Mouse (Mus musculus) subcutaneous adipose tissue, adult 2 months (tissue): ENCODE results near the gene Zfp865. TPM values are rescaled to one million over a fixed set of nuclear protein-coding genes. Genes with fewer than 3 reads are reported as not detected.

ENCODE experiments used
- polyA plus RNA-seq: library from polyadenylated mRNA; depleted of rRNA; stranded (reverse); fragments of >200 nt; gene quantifications from 2 replicates; pipeline ENCODE4 v1.2.3, GENCODE M21; 2012; ENCODE audit warnings: low replicate concordance; rRNA removed

Zfp865 gene
- polyA plus RNA-seq: 24.3 and 43.2 TPM in 2 replicates

GRCm38 (mm10) chr7:5020000-5020681 lies at the start of gene Zfp865, which contains the start of gene Ccdc106:
TSS of gene Zfp865 (plus strand) at chr7:5020376.
TSS of gene Ccdc106 (plus strand) at chr7:5020553.

GRCm38 (mm10) chr7:4971068-4971467 lies 49.1 kb upstream of the Zfp865 start, which contains the start of gene Sbk3:
TSS of gene Sbk3 (minus strand) at chr7:4971168.

GRCm38 (mm10) chr7:4996003-4996895 lies 23.9 kb upstream of the Zfp865 start, which contains the start of gene Zfp579:
TSS of gene Zfp579 (minus strand) at chr7:4996158.

GRCm38 (mm10) chr7:5014251-5015117 lies 5.7 kb upstream of the Zfp865 start, which contains the start of the genes Zfp524 and Fiz1:
TSS of gene Zfp524 (plus strand) at chr7:5014415.
TSS of gene Fiz1 (minus strand) at chr7:5014697.

GRCm38 (mm10) chr7:5015118-5016001 lies 4.8 kb upstream of the Zfp865 start, which contains the start of gene Gm44973:
TSS of gene Gm44973 (plus strand) at chr7:5015496.

GRCm38 (mm10) chr7:5033818-5034217 lies 13.6 kb downstream of the Zfp865 start, which contains the start of gene 4632433K11Rik:
TSS of gene 4632433K11Rik (plus strand) at chr7:5034118.

GRCm38 (mm10) chr7:5038109-5038732 lies 18.0 kb downstream of the Zfp865 start, which contains the start of gene Zfp784:
TSS of gene Zfp784 (minus strand) at chr7:5038446.

GRCm38 (mm10) chr7:5051193-5052192 lies 31.3 kb downstream of the Zfp865 start, which contains the start of gene Zfp580:
TSS of gene Zfp580 (plus strand) at chr7:5051538.

GRCm38 (mm10) chr7:5061774-5062359 lies 41.7 kb downstream of the Zfp865 start, which contains the start of gene U2af2:
TSS of gene U2af2 (plus strand) at chr7:5062143.

GRCm38 (mm10) chr7:5080010-5080751 lies 60.0 kb downstream of the Zfp865 start, which contains the start of gene Epn1:
TSS of gene Epn1 (plus strand) at chr7:5080235.

Other genes starting within 250 kb of the Zfp865 start
- not detected in 2 replicates for gene Fam71e2, start 249.1 kb upstream of the Zfp865 start, polyA plus RNA-seq
- 0.11 and 0.45 TPM in 2 replicates for gene Il11, start 237.5 kb upstream of the Zfp865 start, polyA plus RNA-seq
- gene Tmem190, start 237.4 kb upstream of the Zfp865 start, polyA plus RNA-seq: not detected in 2 replicates
- 13.9 and 33.7 TPM in 2 replicates for gene Tmem238, start 230.7 kb upstream of the Zfp865 start, polyA plus RNA-seq
- 303 and 400 TPM in 2 replicates for gene Rpl28, start 227.5 kb upstream of the Zfp865 start, polyA plus RNA-seq
- 249 and 346 TPM in 2 replicates for gene Ube2s, start 207.8 kb upstream of the Zfp865 start, polyA plus RNA-seq
- 0.04 and 0.87 TPM in 2 replicates for gene Shisa7, start 175.7 kb upstream of the Zfp865 start, polyA plus RNA-seq
- 22.3 and 43.4 TPM in 2 replicates for gene Isoc2b, start 150.1 kb upstream of the Zfp865 start, polyA plus RNA-seq
- 43.3 and 99.8 TPM in 2 replicates for gene Isoc2a, start 143.2 kb upstream of the Zfp865 start, polyA plus RNA-seq
- 0.09 and 0.67 TPM in 2 replicates for gene Gm36210, start 113.9 kb upstream of the Zfp865 start, polyA plus RNA-seq
- 8.7 and 16.0 TPM in 2 replicates for gene Zfp628, start 105.2 kb upstream of the Zfp865 start, polyA plus RNA-seq
- 3.0 and 16.9 TPM in 2 replicates for gene Nat14, start 98.3 kb upstream of the Zfp865 start, polyA plus RNA-seq
- 17.4 and 38.7 TPM in 2 replicates for gene Ssc5d, start 94.6 kb upstream of the Zfp865 start, polyA plus RNA-seq
- 0.63 and 0.77 TPM in 2 replicates for gene Sbk2, start 56.0 kb upstream of the Zfp865 start, polyA plus RNA-seq
- 0.08 and 0.10 TPM in 2 replicates for gene Sbk3, start 49.2 kb upstream of the Zfp865 start, polyA plus RNA-seq
- gene Zfp579, start 24.2 kb upstream of the Zfp865 start, polyA plus RNA-seq: 42.5 and 74.3 TPM in 2 replicates
- 34.8 and 37.7 TPM in 2 replicates for gene Zfp524, start 6.0 kb upstream of the Zfp865 start, polyA plus RNA-seq
- 22.7 and 39.7 TPM in 2 replicates for gene Fiz1, start 5.7 kb upstream of the Zfp865 start, polyA plus RNA-seq
- 0.26 TPM in 1 of 2 replicates, not detected in the other for gene Gm44973, start 4.9 kb upstream of the Zfp865 start, polyA plus RNA-seq
- 0.63 and 20.2 TPM in 2 replicates for gene Ccdc106, start 177 bp downstream of the Zfp865 start, polyA plus RNA-seq
- gene 4632433K11Rik, start 13.7 kb downstream of the Zfp865 start, polyA plus RNA-seq: not detected in 2 replicates
- 5.2 and 5.6 TPM in 2 replicates for gene Zfp784, start 18.1 kb downstream of the Zfp865 start, polyA plus RNA-seq
- gene Zfp580, start 31.2 kb downstream of the Zfp865 start, polyA plus RNA-seq: 15.4 and 30.5 TPM in 2 replicates
- 143 and 241 TPM in 2 replicates for gene U2af2, start 41.8 kb downstream of the Zfp865 start, polyA plus RNA-seq
- 151 and 159 TPM in 2 replicates for gene Epn1, start 59.9 kb downstream of the Zfp865 start, polyA plus RNA-seq
- gene Rfpl4, start 96.6 kb downstream of the Zfp865 start, polyA plus RNA-seq: not detected in 2 replicates
- 0.57 and 2.0 TPM in 2 replicates for gene Rasl2-9, start 105.6 kb downstream of the Zfp865 start, polyA plus RNA-seq
- gene Vmn1r55, start 129.3 kb downstream of the Zfp865 start, polyA plus RNA-seq: not detected in 2 replicates
- not detected in 2 replicates for gene Vmn1r56, start 176.4 kb downstream of the Zfp865 start, polyA plus RNA-seq
- gene Vmn1r57, start 198.1 kb downstream of the Zfp865 start, polyA plus RNA-seq: not detected in 2 replicates